Mouse (Mus musculus): ENCODE measurements at regions not wholly inside any gene's neighbourhood (a gene's known extent, or its start where the extent isn't known, plus 50 kb on each side); places are given as distances from the start of the nearest gene placed in this dataset.

GRCm38 (mm10) chr8:34535434-34535833, 423.9 kb upstream of the Gm10131 start:
- TF ChIP-seq USF1 (IDR thresholded peaks at IDR 0.05; ENCODE audit: low read depth) (no peak), TCF12 (IDR thresholded peaks at IDR 0.05; ENCODE audit: insufficient read depth, poor library complexity, severe bottlenecking) (no peak), POLR2A (IDR thresholded peaks at IDR 0.05; ENCODE audit: insufficient read length, low read depth) (no peak), REST (IDR thresholded peaks at IDR 0.05; ENCODE audit: insufficient read depth, insufficient read length) (no peak), MAX (IDR thresholded peaks at IDR 0.05; ENCODE audit: low read depth) (no peak), MYOD1 (IDR thresholded peaks at IDR 0.05; ENCODE audit: control insufficient read depth in 1 of 3, insufficient read length in 2 of 3, low read depth in 2 of 3) (no peak), MYOG (IDR thresholded peaks at IDR 0.05; ENCODE audit: control insufficient read depth in 1 of 3, insufficient read depth in 1 of 3, insufficient read length in 2 of 3, low read depth in 2 of 3) (no peak), E2F4 (IDR thresholded peaks at IDR 0.05; ENCODE audit: insufficient read depth) (no peak), CEBPB (IDR thresholded peaks at IDR 0.05; ENCODE audit: insufficient read depth, poor library complexity, severe bottlenecking) (no peak), POLR2AphosphoS2 (IDR thresholded peaks at IDR 0.05; ENCODE audit: insufficient read length, low read depth) (no peak)
